In the genomic region with DNA sequence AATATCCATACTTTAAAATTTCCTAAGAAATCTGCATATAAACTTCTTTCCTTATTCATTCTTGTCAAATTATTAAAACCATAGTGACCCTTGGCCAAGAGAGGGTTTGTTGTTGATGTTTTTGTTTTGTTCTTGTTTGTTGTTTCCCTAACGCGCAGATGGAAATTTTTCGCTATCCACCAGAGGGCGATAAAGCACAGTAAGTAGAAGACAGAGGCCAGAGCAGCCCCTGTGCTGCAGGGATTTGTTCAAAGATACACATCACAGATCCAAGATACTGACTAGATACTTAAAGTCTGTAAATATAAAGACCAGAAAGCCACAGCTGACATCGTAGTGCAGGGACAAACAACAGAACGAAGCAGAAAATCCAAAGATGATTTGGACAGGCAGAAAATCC, we compare ENCODE assay signal across 7 mouse cellular contexts.
DNase-seq lines count a peak whose midpoint lies in the region.

No protein-coding gene starts in this region.

- peak; percentile 35 for DNase-seq in urinary bladder, postnatal 25 days (ENCODE audit: low spot score)
- DNase-seq in urinary bladder, adult 18-20 months (ENCODE audit: low spot score in 2 of 2): no peak
- peak; percentile 85 to 89 for DNase-seq in cerebellum, postnatal 10 days
- DNase-seq in frontal cortex, postnatal 36 days (ENCODE audit: low spot score in 2 of 2): peak; percentile 36 to 70
- peak; percentile 75 for DNase-seq in layer of hippocampus, adult 11-12 months (ENCODE audit: low spot score)
- DNase-seq in mesoderm, embryonic 11.5 days (ENCODE audit: low read depth, low spot score): peak; percentile 64
- DNase-seq in skeletal muscle tissue, adult 2 months (ENCODE audit: low read depth, low spot score): peak; percentile 9

Comparison
In these comparisons a context has a peak if more than half of its experiments do, and no peak if none do; other contexts are left out.
1. DNase-seq: peak in urinary bladder, postnatal 25 days (single experiment), cerebellum, postnatal 10 days (2 of 2), frontal cortex, postnatal 36 days (2 of 2), layer of hippocampus, adult 11-12 months (single experiment), mesoderm, embryonic 11.5 days (single experiment) and skeletal muscle tissue, adult 2 months (single experiment); none in urinary bladder, adult 18-20 months (0 of 2).